Mouse (Mus musculus): ENCODE measurements around the gene Ets1. TPM values are rescaled to one million over a fixed set of nuclear protein-coding genes. Genes with fewer than 3 reads are reported as not detected.

Ets1 gene
- total RNA-seq, 2 experiments from 2014 or later = 53.5 to 65.4 TPM

- no peak for DNase-seq
- intact Hi-C loops (cut with DNase I) = no loop called here
These were observed 85.1 kb downstream of the Ets1 start for GRCm38 (mm10) chr9:32721081-32721480.

GRCm38 (mm10) chr9:32722205-32722604 is 86.2 kb downstream of the Ets1 start:
- intact Hi-C loops (cut with DNase I) = no loop called here
- no peak for DNase-seq

GRCm38 (mm10) chr9:32722969-32723368 is 86.9 kb downstream of the Ets1 start:
- intact Hi-C loops (cut with DNase I) = no loop called here
- no peak for DNase-seq

- intact Hi-C loops (cut with DNase I) = no loop called here
These were observed 88.3 kb downstream of the Ets1 start for GRCm38 (mm10) chr9:32724131-32724825.

GRCm38 (mm10) chr9:32725902-32726301 is 89.9 kb downstream of the Ets1 start:
- intact Hi-C loops (cut with DNase I) = no loop called here
- no peak for DNase-seq

More at GRCm38 (mm10) chr9:32724131-32724825, 88.3 kb downstream of the Ets1 start:
- DNase-seq = no peak

GRCm38 (mm10) chr9:32726595-32726994 is 90.6 kb downstream of the Ets1 start:
- intact Hi-C loops (cut with DNase I) = no loop called here
- DNase-seq = no peak

- intact Hi-C loops (cut with DNase I) = no loop called here
- no peak for DNase-seq
These were observed 91.0 kb downstream of the Ets1 start for GRCm38 (mm10) chr9:32727058-32727457.

- intact Hi-C loops (cut with DNase I) = no loop called here
- no peak for DNase-seq
These were observed 92.3 kb downstream of the Ets1 start for GRCm38 (mm10) chr9:32728306-32728705.

- intact Hi-C loops (cut with DNase I) = no loop called here
- no peak for DNase-seq
These were observed 92.8 kb downstream of the Ets1 start for GRCm38 (mm10) chr9:32728806-32729205.

GRCm38 (mm10) chr9:32729207-32729606 is 93.2 kb downstream of the Ets1 start:
- DNase-seq = no peak
- intact Hi-C loops (cut with DNase I) = no loop called here

- DNase-seq = no peak
- intact Hi-C loops (cut with DNase I) = loop anchor here (2.0 kb wide), 1 partner anchor 33 kb away; no protein-coding TSS in a partner anchor
These were observed 94.1 kb downstream of the Ets1 start for GRCm38 (mm10) chr9:32730001-32730655.

- intact Hi-C loops (cut with DNase I) = loop anchor here (2.0 kb wide), 1 partner anchor 34 kb away; no protein-coding TSS in a partner anchor
- no peak for DNase-seq
These were observed 94.9 kb downstream of the Ets1 start for GRCm38 (mm10) chr9:32730656-32731590.

- intact Hi-C loops (cut with DNase I) = loop anchor here (2.0 kb wide), 1 partner anchor 35 kb away; no protein-coding TSS in a partner anchor
- DNase-seq = no peak
These were observed 95.8 kb downstream of the Ets1 start for GRCm38 (mm10) chr9:32731787-32732186.

- no peak for DNase-seq
- intact Hi-C loops (cut with DNase I) = no loop called here
These were observed 99.0 kb downstream of the Ets1 start for GRCm38 (mm10) chr9:32735071-32735470.

- intact Hi-C loops (cut with DNase I) = no loop called here
- no peak for DNase-seq
These were observed 100.0 kb downstream of the Ets1 start for GRCm38 (mm10) chr9:32736051-32736450.

GRCm38 (mm10) chr9:32739988-32740387 is 104.0 kb downstream of the Ets1 start:
- DNase-seq = no peak
- intact Hi-C loops (cut with DNase I) = loop anchor here (5.0 kb wide), 1 partner anchor 197 kb away; no protein-coding TSS in a partner anchor

- DNase-seq = no peak
- intact Hi-C loops (cut with DNase I) = loop anchor here (5.0 kb wide), 1 partner anchor 196 kb away; no protein-coding TSS in a partner anchor
These were observed 104.8 kb downstream of the Ets1 start for GRCm38 (mm10) chr9:32740751-32741387.

- intact Hi-C loops (cut with DNase I) = loop anchor here (5.0 kb wide), 1 partner anchor 196 kb away; no protein-coding TSS in a partner anchor
- no peak for DNase-seq
These were observed 105.7 kb downstream of the Ets1 start for GRCm38 (mm10) chr9:32741681-32742080.

- DNase-seq = no peak
- intact Hi-C loops (cut with DNase I) = loop anchor here (5.0 kb wide), 1 partner anchor 194 kb away; no protein-coding TSS in a partner anchor
These were observed 107.1 kb downstream of the Ets1 start for GRCm38 (mm10) chr9:32743157-32743556.

GRCm38 (mm10) chr9:32743642-32744161 is 107.7 kb downstream of the Ets1 start:
- DNase-seq = no peak
- intact Hi-C loops (cut with DNase I) = loop anchor here (5.0 kb wide), 1 partner anchor 194 kb away; no protein-coding TSS in a partner anchor

Data from heart, postnatal 36 days (tissue).